Mouse (Mus musculus): ENCODE measurements around the gene Syngr3. TPM values are rescaled to one million over a fixed set of nuclear protein-coding genes. Genes with fewer than 3 reads are reported as not detected.

The Syngr3 gene
- polyA plus RNA-seq, 1 experiment from 2014 or later, result 147 TPM

GRCm38 (mm10) chr17:24648731-24649377, 40.9 kb downstream of the Syngr3 start:
- Histone ChIP-seq H3K9ac (replicated peaks; ENCODE audit: low read length) (no peak overlapping the region; the same call in 1 of the 2 replicates), H3K9me3 (ENCODE audit: control insufficient read depth, low read length) (no peaks in the 10 kb centered on the region), H3K4me2 (ENCODE audit: low read length) (peak overlapping the region; percentile 95), H3K4me3 (replicated peaks; ENCODE audit: low read depth, low read length) (peak overlapping the region; percentile 67), H3K27ac (replicated peaks; ENCODE audit: low read depth, low read length) (no peak overlapping the region), H3K27me3 (ENCODE audit: control insufficient read depth, insufficient read depth, low read length) (peaks cover 6% of the 10 kb centered on the region; the same call in 1 of the 2 replicates), H3K36me3 (ENCODE audit: control insufficient read depth, insufficient read depth, low read length) (no peaks in the 10 kb centered on the region), H3K4me1 (ENCODE audit: control insufficient read depth, insufficient read depth, low read length) (peaks cover 7% of the 10 kb centered on the region; the same call in 1 of the 2 replicates)
- DNase-seq, result no peak
- no peak for ATAC-seq (ENCODE audit: low FRiP score, low TSS enrichment)
- WGBS, result 69% methylated on average over 10 of the region's 10 CpGs

DNA sequence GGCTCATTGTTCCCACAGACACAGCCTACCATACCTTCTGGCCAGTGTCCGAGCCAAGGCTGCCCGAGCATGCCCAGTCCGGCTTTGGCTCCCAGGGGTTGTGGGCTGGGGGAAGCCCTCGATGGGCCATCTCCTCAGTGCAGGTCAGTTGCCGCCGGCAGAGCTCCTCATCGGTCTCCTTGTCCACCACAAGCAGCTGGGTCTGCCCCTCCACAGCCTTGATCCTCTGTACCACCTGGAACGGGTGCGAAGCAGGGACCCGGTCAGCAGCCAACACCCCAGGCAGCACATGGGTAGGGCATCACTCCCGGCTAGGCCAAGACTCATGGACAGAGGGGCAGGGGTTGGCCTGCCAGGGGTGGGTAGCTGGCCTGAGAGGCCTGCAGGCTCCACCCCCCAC, 42.3 kb downstream of the Syngr3 start:
- no peaks in the 10 kb centered on the region for H3K36me3 ChIP-seq (ENCODE audit: control insufficient read depth, insufficient read depth, low read length)
- H3K27ac ChIP-seq (replicated peaks; ENCODE audit: low read depth, low read length), result no peak overlapping the region
- no peak overlapping the region; the same call in 1 of the 2 replicates for H3K9ac ChIP-seq (replicated peaks; ENCODE audit: low read length)
- peaks cover 7% of the 10 kb centered on the region; the same call in 1 of the 2 replicates for H3K4me1 ChIP-seq (ENCODE audit: control insufficient read depth, insufficient read depth, low read length)
- H3K4me2 ChIP-seq (ENCODE audit: low read length), result no peak overlapping the region
- H3K27me3 ChIP-seq (ENCODE audit: control insufficient read depth, insufficient read depth, low read length), result peaks cover 6% of the 10 kb centered on the region; the same call in 1 of the 2 replicates
- H3K4me3 ChIP-seq (replicated peaks; ENCODE audit: low read depth, low read length), result no peak overlapping the region
- 80% methylated on average over 11 of the region's 11 CpGs for WGBS
- H3K9me3 ChIP-seq (ENCODE audit: control insufficient read depth, low read length), result no peaks in the 10 kb centered on the region
- ATAC-seq (ENCODE audit: low FRiP score, low TSS enrichment), result no peak
- no peak for DNase-seq

DNA sequence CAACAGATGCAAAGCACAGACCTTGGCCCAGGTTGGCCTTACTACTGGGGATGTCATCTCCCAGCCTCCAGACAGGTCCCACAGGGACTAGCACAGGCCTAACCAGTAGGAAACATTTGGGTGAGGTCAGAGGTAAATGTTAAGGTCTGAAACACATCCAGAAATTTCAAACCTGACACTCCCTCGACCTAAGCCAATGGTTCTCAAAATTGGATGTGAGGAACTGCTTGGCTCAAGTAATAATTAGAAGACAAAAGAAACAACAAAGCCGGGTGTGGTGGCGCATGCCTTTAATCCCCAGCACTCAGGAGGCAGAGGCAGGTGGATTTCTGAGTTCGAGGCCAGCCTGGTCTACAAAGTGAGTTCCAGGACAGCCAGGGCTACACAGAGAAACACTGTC, 43.4 kb downstream of the Syngr3 start:
- WGBS, result 88% methylated on average over 4 of the region's 4 CpGs
- no peak for ATAC-seq (ENCODE audit: low FRiP score, low TSS enrichment)

DNA sequence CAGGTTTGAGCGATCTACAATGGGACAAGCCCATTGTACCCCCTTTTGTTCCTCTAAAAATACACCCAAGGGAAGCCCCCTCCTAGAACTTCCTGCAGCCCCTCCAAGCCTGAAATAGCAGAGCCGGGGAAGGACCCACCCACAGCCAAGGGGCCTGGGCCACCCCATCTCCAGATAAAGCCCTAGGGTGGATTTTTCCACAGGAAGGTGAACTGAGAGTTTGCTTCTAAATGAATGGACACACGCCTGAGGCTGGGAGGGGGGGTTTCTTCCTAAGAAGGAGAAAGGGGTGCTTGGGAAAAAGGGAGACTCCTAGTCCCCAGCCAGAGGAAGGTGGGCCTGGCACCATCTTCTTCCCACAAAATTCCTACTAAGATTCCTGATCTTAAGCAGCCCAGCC, 43.8 kb downstream of the Syngr3 start:
- no peaks in the 10 kb centered on the region for H3K36me3 ChIP-seq (ENCODE audit: control insufficient read depth, insufficient read depth, low read length)
- peaks cover 7% of the 10 kb centered on the region; the same call in 1 of the 2 replicates for H3K4me1 ChIP-seq (ENCODE audit: control insufficient read depth, insufficient read depth, low read length)
- no peak for DNase-seq
- no peak overlapping the region for H3K4me2 ChIP-seq (ENCODE audit: low read length)
- no peak overlapping the region for H3K4me3 ChIP-seq (replicated peaks; ENCODE audit: low read depth, low read length)
- H3K27me3 ChIP-seq (ENCODE audit: control insufficient read depth, insufficient read depth, low read length), result peaks cover 6% of the 10 kb centered on the region; the same call in 1 of the 2 replicates
- H3K9me3 ChIP-seq (ENCODE audit: control insufficient read depth, low read length), result no peaks in the 10 kb centered on the region
- no peak overlapping the region for H3K9ac ChIP-seq (replicated peaks; ENCODE audit: low read length)
- no peak overlapping the region for H3K27ac ChIP-seq (replicated peaks; ENCODE audit: low read depth, low read length)
- 80% methylated on average over 3 of the region's 3 CpGs for WGBS
- no peak for ATAC-seq (ENCODE audit: low FRiP score, low TSS enrichment)

More for the DNA sequence above, 43.4 kb downstream of the Syngr3 start:
- peaks cover 6% of the 10 kb centered on the region; the same call in 1 of the 2 replicates for H3K27me3 ChIP-seq (ENCODE audit: control insufficient read depth, insufficient read depth, low read length)
- H3K4me2 ChIP-seq (ENCODE audit: low read length), result no peak overlapping the region
- H3K36me3 ChIP-seq (ENCODE audit: control insufficient read depth, insufficient read depth, low read length), result no peaks in the 10 kb centered on the region
- peaks cover 7% of the 10 kb centered on the region; the same call in 1 of the 2 replicates for H3K4me1 ChIP-seq (ENCODE audit: control insufficient read depth, insufficient read depth, low read length)
- no peak overlapping the region for H3K4me3 ChIP-seq (replicated peaks; ENCODE audit: low read depth, low read length)
- H3K9ac ChIP-seq (replicated peaks; ENCODE audit: low read length), result no peak overlapping the region
- H3K9me3 ChIP-seq (ENCODE audit: control insufficient read depth, low read length), result no peaks in the 10 kb centered on the region
- no peak overlapping the region for H3K27ac ChIP-seq (replicated peaks; ENCODE audit: low read depth, low read length)
- no peak for DNase-seq

DNA sequence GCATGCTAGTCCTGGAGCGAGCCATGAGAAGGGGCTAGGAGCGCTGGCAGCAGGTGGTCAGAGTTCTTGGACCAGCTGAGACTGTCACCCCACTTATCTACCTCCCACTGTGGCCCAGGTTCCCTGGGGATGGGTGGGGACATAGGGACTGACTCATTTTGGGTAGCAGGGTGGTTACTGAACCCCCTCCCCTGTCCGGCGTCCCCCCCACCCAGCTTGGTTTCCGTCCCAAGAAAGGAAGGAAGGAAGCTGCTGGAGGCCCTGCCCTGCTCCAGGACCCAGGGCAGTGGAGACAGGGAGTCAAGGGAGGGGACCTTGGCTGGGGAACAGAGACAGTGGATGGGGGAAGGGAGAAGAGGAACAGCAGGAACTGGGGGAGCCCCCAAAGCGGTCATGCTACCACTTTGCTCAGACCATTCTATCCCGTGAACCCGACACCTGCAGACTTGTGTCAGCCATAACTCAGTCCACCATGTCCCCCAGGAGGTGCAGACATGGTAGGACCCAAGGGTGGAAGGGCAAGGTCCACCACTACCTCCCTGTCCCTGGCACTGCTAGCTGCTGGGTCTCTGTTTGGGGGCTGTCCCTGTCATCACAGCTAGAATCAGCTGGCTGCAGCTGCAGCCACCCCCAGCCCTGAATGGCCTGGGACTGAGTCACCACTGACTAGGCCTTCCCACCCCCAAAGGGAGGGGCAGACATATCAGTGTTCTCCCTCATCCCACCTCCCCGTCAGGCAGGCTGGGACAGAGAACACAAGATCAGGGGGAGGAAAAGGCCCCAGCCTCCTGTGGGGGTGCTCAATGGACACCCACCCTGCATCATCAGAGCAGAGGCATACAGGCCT, 44.7 kb downstream of the Syngr3 start:
- H3K9me3 ChIP-seq (ENCODE audit: control insufficient read depth, low read length), result no peaks in the 10 kb centered on the region
- no peak overlapping the region for H3K4me3 ChIP-seq (replicated peaks; ENCODE audit: low read depth, low read length)
- H3K27me3 ChIP-seq (ENCODE audit: control insufficient read depth, insufficient read depth, low read length), result no peaks in the 10 kb centered on the region
- WGBS, result 84% methylated on average over 9 of the region's 9 CpGs
- DNase-seq (no peak), ATAC-seq (ENCODE audit: low FRiP score, low TSS enrichment) (no peak)
- no peaks in the 10 kb centered on the region for H3K36me3 ChIP-seq (ENCODE audit: control insufficient read depth, insufficient read depth, low read length)
- H3K4me2 ChIP-seq (ENCODE audit: low read length), result no peak overlapping the region
- peak overlapping the region; percentile 26; the same call in 1 of the 2 replicates for H3K27ac ChIP-seq (replicated peaks; ENCODE audit: low read depth, low read length)
- peaks cover 4% of the 10 kb centered on the region; the same call in 1 of the 2 replicates for H3K4me1 ChIP-seq (ENCODE audit: control insufficient read depth, insufficient read depth, low read length)
- H3K9ac ChIP-seq (replicated peaks; ENCODE audit: low read length), result no peak overlapping the region

DNA sequence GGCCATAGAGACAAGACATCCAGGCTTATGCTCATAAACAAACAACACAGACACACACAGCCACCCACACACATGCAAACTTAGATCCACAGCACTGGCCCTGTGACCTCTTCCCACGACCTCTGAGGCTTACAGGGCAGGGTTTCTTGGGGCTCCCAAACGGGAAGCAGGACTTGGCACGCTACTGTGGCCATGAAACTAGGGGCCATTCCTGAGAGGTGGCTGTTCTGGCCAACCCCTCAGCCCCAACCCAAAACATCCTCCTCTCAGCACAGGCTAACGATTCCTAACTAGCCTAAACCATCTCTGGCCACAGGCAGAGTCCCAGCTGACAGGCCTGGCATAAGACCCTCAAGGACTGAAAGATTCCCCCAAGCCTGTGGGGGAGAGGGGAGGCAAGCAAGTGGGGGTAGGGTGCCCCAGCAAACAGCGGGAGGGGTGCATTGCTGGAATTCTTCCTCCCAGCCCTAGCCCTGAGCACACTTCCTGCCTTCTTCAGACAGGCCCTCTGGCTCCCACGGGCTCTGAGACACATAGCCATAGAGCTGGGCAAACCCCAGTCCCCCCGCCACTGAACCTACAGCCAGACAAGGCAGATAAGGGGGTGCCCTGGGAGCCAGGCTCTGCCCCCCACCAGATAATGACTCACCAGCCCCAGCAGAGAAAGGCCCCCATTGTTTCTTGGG, 45.6 kb downstream of the Syngr3 start:
- DNase-seq, result no peak
- ATAC-seq (ENCODE audit: low FRiP score, low TSS enrichment), result no peak
- Histone ChIP-seq H3K27ac (replicated peaks; ENCODE audit: low read depth, low read length) (0 out of 2 replicates have a peak overlapping the region, but pooled peaks have one; percentile 26), H3K27me3 (ENCODE audit: control insufficient read depth, insufficient read depth, low read length) (no peaks in the 10 kb centered on the region), H3K4me2 (ENCODE audit: low read length) (no peak overlapping the region), H3K4me3 (replicated peaks; ENCODE audit: low read depth, low read length) (no peak overlapping the region), H3K36me3 (ENCODE audit: control insufficient read depth, insufficient read depth, low read length) (no peaks in the 10 kb centered on the region; the same call in 1 of the 2 replicates), H3K9me3 (ENCODE audit: control insufficient read depth, low read length) (no peaks in the 10 kb centered on the region), H3K4me1 (ENCODE audit: control insufficient read depth, insufficient read depth, low read length) (no peaks in the 10 kb centered on the region), H3K9ac (replicated peaks; ENCODE audit: low read length) (no peak overlapping the region)
- 55% methylated on average over 7 of the region's 7 CpGs for WGBS

- Histone ChIP-seq H3K27ac (replicated peaks; ENCODE audit: low read depth, low read length) (no peak overlapping the region), H3K9me3 (ENCODE audit: control insufficient read depth, low read length) (no peaks in the 10 kb centered on the region), H3K36me3 (ENCODE audit: control insufficient read depth, insufficient read depth, low read length) (peaks cover 6% of the 10 kb centered on the region; the same call in 1 of the 2 replicates), H3K27me3 (ENCODE audit: control insufficient read depth, insufficient read depth, low read length) (no peaks in the 10 kb centered on the region), H3K4me2 (ENCODE audit: low read length) (no peak overlapping the region), H3K4me1 (ENCODE audit: control insufficient read depth, insufficient read depth, low read length) (no peaks in the 10 kb centered on the region), H3K9ac (replicated peaks; ENCODE audit: low read length) (no peak overlapping the region), H3K4me3 (replicated peaks; ENCODE audit: low read depth, low read length) (no peak overlapping the region)
- 76% methylated on average over 6 of the region's 6 CpGs for WGBS
- ATAC-seq (ENCODE audit: low FRiP score, low TSS enrichment), result no peak
- DNase-seq, result no peak
These were observed 46.9 kb downstream of the Syngr3 start for GRCm38 (mm10) chr17:24642791-24643343.

DNA sequence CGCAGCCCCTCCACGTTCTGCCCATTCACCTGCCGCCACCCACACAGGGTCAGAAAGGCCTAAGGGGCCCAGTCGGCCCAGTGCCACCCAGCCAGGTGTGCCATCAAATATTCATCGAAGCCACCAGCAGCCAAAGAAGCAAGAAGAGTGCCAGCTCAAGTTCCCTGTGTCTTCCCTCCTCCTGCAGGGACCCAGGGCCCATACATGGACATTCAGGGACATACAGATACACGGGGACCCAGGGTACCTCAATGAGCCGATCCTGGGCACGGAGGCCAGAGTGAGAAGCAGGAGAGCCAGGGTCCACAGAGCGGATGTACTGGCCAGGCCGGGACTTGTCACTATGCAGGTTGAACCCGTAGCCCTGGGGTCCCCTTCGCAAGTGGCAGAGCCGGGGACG, 47.8 kb downstream of the Syngr3 start:
- H3K9me3 ChIP-seq (ENCODE audit: control insufficient read depth, low read length), result no peaks in the 10 kb centered on the region
- no peak overlapping the region for H3K4me2 ChIP-seq (ENCODE audit: low read length)
- no peaks in the 10 kb centered on the region for H3K4me1 ChIP-seq (ENCODE audit: control insufficient read depth, insufficient read depth, low read length)
- no peak overlapping the region for H3K9ac ChIP-seq (replicated peaks; ENCODE audit: low read length)
- H3K4me3 ChIP-seq (replicated peaks; ENCODE audit: low read depth, low read length), result no peak overlapping the region
- no peaks in the 10 kb centered on the region for H3K27me3 ChIP-seq (ENCODE audit: control insufficient read depth, insufficient read depth, low read length)
- no peak for ATAC-seq (ENCODE audit: low FRiP score, low TSS enrichment)
- no peak overlapping the region for H3K27ac ChIP-seq (replicated peaks; ENCODE audit: low read depth, low read length)
- WGBS, result 93% methylated on average over 14 of the region's 14 CpGs
- DNase-seq, result no peak
- peaks cover 6% of the 10 kb centered on the region; the same call in 1 of the 2 replicates for H3K36me3 ChIP-seq (ENCODE audit: control insufficient read depth, insufficient read depth, low read length)
